13 mouse cellular contexts compared by ENCODE assay signal in the genomic region with DNA sequence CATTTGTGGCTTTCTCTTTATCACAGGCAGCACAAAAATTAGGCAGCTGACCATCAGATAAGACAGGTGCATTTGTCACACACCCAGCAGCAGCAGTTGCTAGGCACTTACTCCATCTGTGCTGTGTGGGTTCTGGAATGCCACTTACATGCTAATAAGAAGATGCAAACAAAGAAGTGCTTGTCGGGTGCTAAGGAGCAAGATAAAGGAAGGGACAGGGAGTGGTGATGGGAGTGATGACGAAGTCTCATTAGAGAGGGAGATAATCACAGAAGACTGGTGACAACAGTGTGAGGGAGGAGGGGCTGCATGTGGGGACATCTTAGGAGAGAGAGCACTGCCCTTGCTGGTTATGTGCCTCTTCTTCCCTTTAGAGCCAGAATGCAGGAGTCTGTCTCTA.
DNase-seq lines count a peak whose midpoint lies in the region; ATAC-seq lines count a peak whose summit lies in the region.
"Had no signal": no experiment of that assay in that cellular context is flagged by ENCODE, and none has a peak within 500 bp of the region (broad histone marks: within the 10 kb centered on the region; RNA-seq: fewer than 3 reads in every experiment).

No protein-coding gene starts in this region.

- no peak overlapping the region for H3K27ac ChIP-seq in embryonic facial prominence, embryonic 11.5 days (replicated peaks; ENCODE audit: low read depth, low read length)
- H3K27ac ChIP-seq in hindbrain, embryonic 12.5 days: peak overlapping the region; percentile 40; the same call in 1 of the 2 replicates
- no peak overlapping the region for H3K27ac ChIP-seq in midbrain, embryonic 16.5 days (ENCODE audit: low read length)
- H3K27ac ChIP-seq: limb, embryonic 10.5 days had no signal

- H3K4me3 ChIP-seq in embryonic facial prominence, embryonic 11.5 days (ENCODE audit: low read depth, low read length): no peak overlapping the region
- no peak overlapping the region for H3K4me3 ChIP-seq in hindbrain, embryonic 12.5 days
- no peak overlapping the region for H3K4me3 ChIP-seq in midbrain, embryonic 16.5 days (ENCODE audit: low read depth, low read length)
- H3K4me3 ChIP-seq: heart, embryonic 12.5 days; limb, embryonic 10.5 days had no signal

- H3K4me2 ChIP-seq in embryonic facial prominence, embryonic 11.5 days (ENCODE audit: low read depth, low read length): no peak overlapping the region
- no peak overlapping the region for H3K4me2 ChIP-seq in hindbrain, embryonic 12.5 days (replicated peaks)
- H3K4me2 ChIP-seq in midbrain, embryonic 16.5 days (ENCODE audit: low read length): no peak overlapping the region
- H3K4me2 ChIP-seq: heart, embryonic 12.5 days had no signal

- peak; percentile 72 for DNase-seq in ZHBTc4 (ENCODE audit: low read depth, low spot score)
- DNase-seq in embryonic facial prominence, embryonic 11.5 days (ENCODE audit: low spot score): no peak
- DNase-seq in gastrocnemius, postnatal 14 days: no peak
- DNase-seq in heart, postnatal 14 days: no peak
- no peak for DNase-seq in gastrocnemius, postnatal 36 days
- no peak for DNase-seq in frontal cortex, postnatal 25 days (ENCODE audit: low spot score in 2 of 2)
- DNase-seq: lung, adult 18-20 months; thymus, adult 2 months had no signal

- WGBS in embryonic facial prominence, embryonic 11.5 days: 19% methylated on average over 2 of the region's 2 CpGs
- 19% methylated on average over 2 of the region's 2 CpGs for WGBS in hindbrain, embryonic 12.5 days
- 5% methylated on average over 2 of the region's 2 CpGs for WGBS in midbrain, embryonic 16.5 days

- intact Hi-C loops in gastrocnemius, postnatal 14 days (cut with DNase I; ENCODE audit: low total_unique reads): no loop called here
- intact Hi-C loops in heart, postnatal 14 days (cut with DNase I): no loop called here
- intact Hi-C loops in gastrocnemius, postnatal 36 days (cut with DNase I): no loop called here

- no peaks in the 10 kb centered on the region for H3K4me1 ChIP-seq in embryonic facial prominence, embryonic 11.5 days (ENCODE audit: control insufficient read depth, insufficient read depth, low read length)
- H3K4me1 ChIP-seq in hindbrain, embryonic 12.5 days: peaks cover 13% of the 10 kb centered on the region
- 0 out of 2 replicates have a peak, but pooled peaks cover 3% of the 10 kb centered on the region for H3K4me1 ChIP-seq in midbrain, embryonic 16.5 days (ENCODE audit: control insufficient read depth, insufficient read depth, low read length)
- H3K4me1 ChIP-seq: heart, embryonic 12.5 days; limb, embryonic 10.5 days had no signal

- no peaks in the 10 kb centered on the region for H3K9me3 ChIP-seq in embryonic facial prominence, embryonic 11.5 days (replicated peaks; ENCODE audit: control insufficient read depth, low read length)
- no peaks in the 10 kb centered on the region for H3K9me3 ChIP-seq in hindbrain, embryonic 12.5 days (replicated peaks)
- H3K9me3 ChIP-seq in midbrain, embryonic 16.5 days (replicated peaks; ENCODE audit: control insufficient read depth, low read length, poor library complexity, severe bottlenecking): no peaks in the 10 kb centered on the region
- H3K9me3 ChIP-seq: limb, embryonic 10.5 days had no signal

- H3K27me3 ChIP-seq in embryonic facial prominence, embryonic 11.5 days (ENCODE audit: control insufficient read depth, insufficient read depth, low read length): no peaks in the 10 kb centered on the region
- H3K27me3 ChIP-seq in hindbrain, embryonic 12.5 days: no peaks in the 10 kb centered on the region
- H3K27me3 ChIP-seq in midbrain, embryonic 16.5 days (ENCODE audit: control insufficient read depth, insufficient read depth, low read depth, low read length): no peaks in the 10 kb centered on the region
- H3K27me3 ChIP-seq: heart, embryonic 12.5 days had no signal

- no peaks in the 10 kb centered on the region for H3K36me3 ChIP-seq in embryonic facial prominence, embryonic 11.5 days (replicated peaks; ENCODE audit: control insufficient read depth, insufficient read depth, low read depth, low read length)
- H3K36me3 ChIP-seq in hindbrain, embryonic 12.5 days: no peaks in the 10 kb centered on the region
- H3K36me3 ChIP-seq in midbrain, embryonic 16.5 days (ENCODE audit: control insufficient read depth, insufficient read depth, low read length): no peaks in the 10 kb centered on the region
- H3K36me3 ChIP-seq: heart, embryonic 12.5 days; limb, embryonic 10.5 days had no signal

- no peak overlapping the region for H3K9ac ChIP-seq in embryonic facial prominence, embryonic 11.5 days (replicated peaks; ENCODE audit: low read length)
- H3K9ac ChIP-seq in hindbrain, embryonic 12.5 days: no peak overlapping the region
- no peak overlapping the region for H3K9ac ChIP-seq in midbrain, embryonic 16.5 days (ENCODE audit: low read depth, low read length)
- H3K9ac ChIP-seq: heart, embryonic 12.5 days had no signal

- ATAC-seq in embryonic facial prominence, embryonic 11.5 days (replicated peaks; ENCODE audit: insufficient number of reproducible peaks, low FRiP score, low TSS enrichment, low read depth): peak; percentile 66; the same call in 1 of the 2 replicates
- ATAC-seq in hindbrain, embryonic 12.5 days (ENCODE audit: low FRiP score): peak; percentile 84
- peak; percentile 58; the same call in 1 of the 2 replicates for ATAC-seq in midbrain, embryonic 16.5 days
- ATAC-seq: intestine, embryonic 16.5 days had no signal
